Mouse (Mus musculus) granulocyte monocyte progenitor cell, adult 5-6 weeks (primary cell): ENCODE data around the gene Qtrt2. TPM values are rescaled to one million over a fixed set of nuclear protein-coding genes. Genes with fewer than 3 reads are reported as not detected.

ENCODE experiments used
- ATAC-seq: replicated peaks from 2 replicates; pipeline ENCODE4 v1.8.0; 2016; ENCODE audit warnings: mild to moderate bottlenecking, moderate TSS enrichment, inconsistent platforms; ENCODE audit not compliant: poor library complexity, severe bottlenecking
- total RNA-seq, 2 experiments: library from RNA; stranded (forward) in 1 of 2; stranded (reverse) in 1 of 2; fragments of 200-712, 200-1000 nt in 1 of 2; fragments of >200 nt in 1 of 2; fragmentation: Nextera tagmentation in 1 of 2; gene quantifications; 2 replicates each; pipeline ENCODE4 v1.2.3; 2014 to 2017

Gene Qtrt2
- total RNA-seq, 2 experiments from 2014 or later, result 18.0 to 27.3 TPM

- no peak for ATAC-seq
Measured at GRCm38 (mm10) chr16:43930577-43930976, 4.0 kb upstream of the Qtrt2 start.

- ATAC-seq, result no peak
Measured at GRCm38 (mm10) chr16:43925846-43926245, 763 bp downstream of the Qtrt2 start.

DNA sequence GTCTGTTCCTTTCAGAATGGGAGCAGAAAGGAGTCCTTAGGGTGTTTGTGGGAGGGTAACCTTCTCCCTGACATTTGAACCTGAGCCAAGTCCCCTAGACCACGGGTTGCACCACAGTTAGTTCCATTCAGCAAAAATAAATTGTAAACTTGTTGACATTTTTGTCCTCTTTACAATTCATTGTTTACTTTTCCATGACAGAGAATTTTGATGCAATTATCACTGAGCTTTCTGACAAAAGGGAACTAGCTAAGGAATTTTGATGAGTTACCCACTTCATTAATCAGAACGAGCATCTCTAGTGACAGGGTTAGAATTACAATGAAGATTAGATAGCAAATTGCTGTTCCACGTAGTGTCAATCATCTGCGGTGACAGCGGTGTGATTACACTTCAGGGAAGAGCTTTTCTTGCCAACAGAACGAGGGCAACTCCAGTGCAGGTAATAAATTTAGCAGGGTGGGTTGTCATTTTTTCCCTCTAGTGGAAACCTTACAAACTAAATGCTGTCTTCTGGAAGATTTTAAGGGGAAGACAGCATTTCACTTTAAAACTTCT is 1.5 kb downstream of the Qtrt2 start:
- no peak for ATAC-seq

DNA sequence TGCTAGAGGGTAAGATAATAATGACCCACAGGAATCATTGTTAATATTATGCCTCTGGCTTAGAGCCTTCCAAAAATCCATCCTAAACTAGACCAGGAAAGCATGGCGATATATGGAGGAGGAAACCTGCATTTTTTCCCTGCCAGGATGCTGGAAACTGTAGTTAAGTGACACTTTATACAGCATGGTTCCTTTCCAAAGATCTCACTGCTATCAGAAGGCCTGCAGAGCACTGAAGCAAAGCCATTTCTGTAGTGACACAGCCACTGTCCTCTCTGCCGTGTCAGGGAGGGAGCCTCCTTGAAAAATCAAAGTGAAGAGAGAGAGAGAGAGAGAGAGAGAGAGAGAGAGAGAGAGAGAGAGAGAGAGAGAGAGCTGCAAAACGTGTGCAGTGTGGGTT is 4.0 kb downstream of the Qtrt2 start:
- ATAC-seq, result no peak

- ATAC-seq, result no peak
Measured at GRCm38 (mm10) chr16:43922024-43922423, 4.6 kb downstream of the Qtrt2 start.

DNA sequence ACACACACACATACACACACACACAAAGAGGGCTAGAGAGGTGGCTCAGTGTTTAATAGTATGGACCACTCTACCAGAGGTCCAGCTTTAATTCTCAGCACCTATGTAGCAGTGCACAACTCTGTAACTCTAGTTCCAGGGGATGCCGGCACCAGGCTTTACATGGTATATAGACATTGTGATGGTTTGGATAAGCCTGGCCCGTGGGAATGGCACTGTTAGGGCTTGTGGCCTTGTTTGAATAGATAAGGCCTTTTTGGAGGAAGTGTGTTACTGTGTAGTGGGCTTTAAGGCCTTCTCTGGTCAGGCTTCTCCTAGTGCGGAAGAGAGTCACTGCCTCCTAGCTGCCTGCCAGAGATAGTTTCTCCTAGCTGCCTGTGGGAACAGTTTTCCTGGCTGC is 7.7 kb downstream of the Qtrt2 start:
- ATAC-seq, result no peak

DNA sequence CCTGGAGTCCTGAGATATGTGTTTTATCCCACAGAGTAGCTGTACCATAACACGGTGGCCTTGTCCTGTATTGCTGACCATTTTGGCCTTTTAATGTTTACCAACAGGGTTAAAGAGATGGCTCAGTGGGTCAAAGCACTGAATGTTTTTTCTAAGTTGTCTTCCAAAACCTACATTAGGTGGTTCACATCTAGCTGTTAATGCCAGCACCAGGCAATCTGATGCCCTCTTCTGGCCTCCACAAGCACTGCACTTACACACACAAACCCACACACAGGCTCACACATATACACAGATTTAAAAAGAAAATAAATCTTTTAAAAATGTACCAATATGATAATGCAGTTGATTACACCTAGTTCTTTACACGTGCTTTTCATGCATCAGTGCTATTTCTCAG is 17.7 kb downstream of the Qtrt2 start:
- ATAC-seq, result peak; percentile 52

DNA sequence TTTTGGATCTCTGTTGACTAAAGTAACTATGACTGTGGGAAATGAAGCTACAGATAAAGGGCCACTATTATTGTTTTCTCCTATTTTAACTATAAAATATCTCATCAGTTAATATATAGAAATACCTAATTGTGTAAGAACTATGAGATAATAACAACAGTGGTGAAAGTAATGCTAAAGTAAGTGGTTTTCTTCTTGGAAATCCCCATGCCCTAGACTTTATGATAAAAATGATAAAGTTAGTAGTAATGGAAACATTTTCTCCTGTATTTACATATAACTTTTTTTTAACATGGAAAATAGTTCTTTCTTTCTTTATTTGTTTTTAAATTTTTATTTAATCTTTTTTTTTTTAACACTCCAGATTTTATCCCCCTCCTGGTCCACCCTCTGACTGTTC is 26.0 kb downstream of the Qtrt2 start:
- no peak for ATAC-seq

DNA sequence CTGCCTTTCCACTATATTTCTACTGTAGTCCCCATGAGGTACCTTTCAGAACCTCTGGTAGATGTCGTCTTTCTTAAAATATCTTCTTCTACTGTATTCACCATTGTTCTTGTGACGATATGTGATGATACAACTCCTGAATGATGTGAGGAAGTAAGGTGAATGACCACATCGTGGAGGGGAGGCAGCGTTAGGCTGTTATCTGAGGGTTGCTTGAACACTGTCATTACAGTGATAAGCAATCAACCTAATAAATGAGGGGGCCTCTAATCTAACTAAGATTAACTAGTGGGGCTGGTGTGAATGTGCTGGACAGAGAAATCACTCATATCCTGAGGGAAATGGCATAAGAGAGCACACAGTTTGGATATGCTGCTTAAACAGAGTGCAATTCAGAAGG is 26.5 kb downstream of the Qtrt2 start:
- no peak for ATAC-seq

DNA sequence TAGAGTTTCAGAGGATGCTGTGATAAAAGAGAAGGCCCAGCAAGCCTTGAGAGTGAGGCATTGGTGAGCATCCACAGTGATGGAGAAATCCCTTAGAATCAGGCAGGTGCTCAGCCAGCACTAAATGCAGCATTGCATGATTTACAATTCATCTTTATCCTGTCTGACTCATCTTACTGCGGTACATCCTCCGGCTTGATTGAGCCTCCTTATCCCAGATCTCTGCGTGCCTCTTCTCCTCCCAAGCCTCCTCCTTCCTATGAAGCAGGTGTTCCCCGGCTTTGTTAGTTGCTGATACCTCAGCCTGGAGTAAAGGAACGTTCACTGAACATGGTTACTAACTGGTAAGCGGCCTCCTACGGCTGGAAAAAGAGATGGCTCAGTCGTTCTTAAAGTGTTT is 32.1 kb downstream of the Qtrt2 start:
- no peak for ATAC-seq

DNA sequence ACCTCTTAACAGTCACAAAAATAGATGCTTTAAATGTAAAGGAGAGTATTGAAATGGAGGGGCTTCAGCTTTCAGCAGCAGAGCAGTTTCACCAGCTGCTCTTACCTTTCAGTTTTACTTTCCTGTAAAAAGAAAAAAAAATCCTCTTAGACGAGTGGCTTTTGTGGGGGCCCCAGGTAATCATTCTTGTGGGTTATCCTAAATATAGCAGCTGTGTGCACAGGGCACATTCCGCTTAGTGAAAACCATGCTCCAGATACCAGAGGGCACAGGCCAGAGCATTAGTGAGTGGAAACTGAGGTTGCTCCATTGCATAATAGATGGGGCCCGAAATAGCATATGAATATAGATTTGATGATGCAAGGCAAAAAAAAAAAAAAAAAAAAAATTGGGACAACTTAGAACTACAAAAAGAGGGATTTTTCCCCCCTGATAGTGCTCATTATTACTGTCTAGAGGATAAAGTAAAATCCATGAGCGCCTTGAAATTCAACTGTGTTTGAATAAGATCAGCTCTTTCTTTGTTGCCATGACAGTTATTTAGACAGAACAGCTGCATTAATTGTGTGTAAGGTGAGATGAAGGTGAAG is 35.8 kb downstream of the Qtrt2 start:
- ATAC-seq, result no peak

DNA sequence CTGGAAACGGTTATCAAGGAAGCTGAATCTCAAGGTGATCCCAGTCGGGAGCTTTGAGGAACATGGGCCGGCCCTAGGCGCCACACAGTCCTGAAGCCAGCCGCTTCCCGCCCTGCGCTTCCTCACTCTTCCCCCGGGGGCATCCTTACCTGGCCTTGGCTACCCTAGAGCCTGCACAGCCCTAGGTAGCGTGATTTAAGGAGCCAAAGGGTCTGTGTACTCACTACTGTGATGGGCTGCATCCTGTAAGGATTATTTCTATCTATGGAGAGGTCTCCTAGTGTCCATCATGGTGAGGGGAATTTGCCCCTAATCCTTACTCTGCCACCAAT is 36.6 kb downstream of the Qtrt2 start:
- peak; percentile 72 for ATAC-seq

- peak; percentile 96 for ATAC-seq
Measured at GRCm38 (mm10) chr16:43889208-43890004, 37.2 kb downstream of the Qtrt2 start, which contains the start of gene Ccdc191. Ccdc191 (plus strand) TSS chr16:43889800.

- ATAC-seq, result peak; percentile 40; the same call in 1 of the 2 replicates
Measured at GRCm38 (mm10) chr16:43882329-43882728, 44.3 kb downstream of the Qtrt2 start.

GRCm38 (mm10) chr16:43881636-43882035 is 45.0 kb downstream of the Qtrt2 start:
- ATAC-seq, result no peak

DNA sequence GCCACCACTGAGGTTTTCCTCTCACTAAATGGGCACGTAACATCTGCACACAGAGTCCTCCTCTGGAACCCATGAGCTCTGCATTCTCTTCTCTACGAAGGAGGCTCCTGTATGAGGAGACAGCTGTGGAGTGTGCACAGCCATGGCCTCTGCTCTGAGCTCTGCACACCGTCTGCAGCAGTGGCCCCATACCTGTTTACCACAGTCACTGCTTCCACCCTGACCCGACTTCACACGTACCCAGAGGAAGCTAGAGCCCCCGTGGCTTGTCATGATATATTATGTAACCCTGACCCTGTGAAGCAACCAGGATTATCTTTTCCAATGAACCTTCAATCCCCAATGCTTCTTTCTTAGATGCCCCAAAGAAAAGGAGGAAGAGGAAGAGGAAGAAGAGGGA is 46.8 kb downstream of the Qtrt2 start:
- peak; percentile 58 for ATAC-seq

DNA sequence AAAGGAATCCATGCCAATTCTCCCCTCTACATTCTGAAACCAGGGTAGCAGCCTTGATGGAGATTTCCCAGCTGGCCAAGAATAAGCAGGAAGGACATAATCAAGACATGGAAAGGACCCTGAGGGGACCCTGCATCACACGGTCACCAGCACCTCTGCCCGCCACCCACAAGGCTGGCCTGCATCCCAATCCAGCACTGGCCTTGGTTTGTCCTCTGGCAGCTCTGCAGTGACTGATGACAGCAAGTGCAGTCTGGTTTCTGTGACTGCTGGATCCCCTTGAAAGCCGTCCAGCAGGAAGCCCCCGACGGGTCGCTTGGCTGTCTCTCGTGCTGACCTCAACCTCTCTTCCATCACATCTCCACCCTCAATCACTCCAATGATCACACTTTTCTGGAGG is 55.2 kb downstream of the Qtrt2 start:
- no peak for ATAC-seq

DNA sequence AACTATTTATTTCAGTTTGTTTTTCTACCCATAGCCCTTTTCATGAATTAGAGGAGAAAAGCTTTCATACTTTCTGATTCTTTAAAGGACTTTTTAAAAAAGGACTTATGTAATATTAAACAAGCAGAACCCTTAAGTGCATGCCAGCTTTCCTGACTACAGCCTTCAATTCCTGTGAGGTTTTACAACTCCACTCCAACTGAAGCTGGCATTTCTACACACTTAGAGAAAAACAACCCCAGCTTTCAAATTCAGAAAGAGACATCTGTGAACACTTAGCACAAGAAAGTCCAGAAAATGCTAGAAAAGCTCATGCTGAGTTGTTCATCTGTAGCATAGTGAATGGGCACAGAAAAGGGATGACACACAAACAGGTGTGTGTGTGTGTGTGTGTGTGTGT is 56.8 kb downstream of the Qtrt2 start:
- no peak for ATAC-seq

DNA sequence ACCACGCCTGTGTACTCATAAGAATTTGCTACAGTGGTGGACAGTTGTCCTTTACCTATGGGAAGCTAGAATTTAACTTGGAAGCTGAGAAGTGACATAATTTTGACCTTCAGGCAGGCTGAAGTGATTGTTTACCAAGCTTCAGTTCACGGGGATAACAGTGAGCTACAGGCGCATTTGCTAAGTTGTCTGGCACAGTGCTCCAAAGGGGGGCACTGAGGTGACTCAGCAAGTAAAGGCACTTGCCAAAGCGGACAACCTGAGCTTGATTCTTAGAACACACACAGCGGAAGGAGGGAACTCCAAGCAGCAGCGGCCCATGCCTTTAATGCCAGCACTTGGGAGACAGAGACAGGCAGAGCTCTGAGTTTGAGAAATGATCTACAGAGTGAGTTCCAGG is 66.0 kb downstream of the Qtrt2 start:
- ATAC-seq, result no peak

DNA sequence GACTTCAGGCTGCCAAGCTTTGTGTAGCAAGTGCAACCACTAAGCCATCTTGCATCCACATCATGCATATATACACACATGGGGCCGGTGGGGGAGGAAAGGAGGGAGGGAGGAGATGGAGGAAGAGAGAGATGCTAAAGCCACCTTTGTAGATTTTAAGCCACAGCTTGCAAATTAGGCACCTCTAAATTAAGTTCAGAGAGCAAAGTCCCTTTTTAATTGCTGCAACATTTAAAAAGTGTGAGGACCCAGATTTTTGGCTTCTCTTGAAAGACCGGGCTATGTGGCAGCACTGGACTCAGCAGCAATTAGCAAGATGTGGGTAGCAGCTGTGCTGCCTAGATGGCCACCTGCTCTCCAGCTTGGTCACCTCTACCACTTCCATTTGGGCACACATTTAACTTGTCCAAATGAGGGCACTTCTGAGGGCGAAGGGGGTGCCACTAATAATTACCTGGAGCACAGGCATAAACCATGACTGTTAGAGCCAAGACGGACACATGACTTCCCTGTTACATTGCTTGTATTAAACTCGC is 67.6 kb downstream of the Qtrt2 start:
- ATAC-seq, result no peak

DNA sequence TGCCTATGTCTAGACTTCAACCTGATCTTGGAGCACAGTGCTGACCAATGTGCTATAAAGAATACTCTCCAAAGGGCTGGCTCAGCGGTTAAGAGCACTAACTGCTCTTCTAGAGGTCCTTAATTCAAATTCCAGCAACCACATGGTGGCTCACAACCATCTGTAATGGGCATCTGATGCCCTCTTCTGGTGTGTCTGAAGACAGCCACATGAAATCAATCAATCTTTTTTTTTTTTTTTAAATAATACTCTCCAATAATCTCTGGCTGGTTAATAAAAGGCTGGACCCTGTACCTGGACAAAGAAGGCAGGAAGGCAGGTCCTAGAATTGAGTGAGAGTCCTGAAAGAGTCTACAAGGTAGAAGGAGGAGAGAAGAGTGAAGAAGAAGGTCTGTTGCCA is 76.8 kb downstream of the Qtrt2 start:
- ATAC-seq, result no peak

GRCm38 (mm10) chr16:43841236-43841635 is 85.4 kb downstream of the Qtrt2 start:
- ATAC-seq, result no peak
